Mouse (Mus musculus) bone marrow, adult 2 months (tissue): Measurements from ENCODE around the gene Cadm2. TPM values are rescaled to one million over a fixed set of nuclear protein-coding genes. Genes with fewer than 3 reads are reported as not detected.

Experiments used
- H3K27ac ChIP-seq: fragments of 200-500 bp; 2 replicates; pipeline ENCODE4 v1.5.1; 2012; ENCODE audit warnings: low read depth, mild to moderate bottlenecking, control low read depth, inconsistent platforms, low read length; ENCODE audit not compliant: control insufficient read depth, poor library complexity, insufficient read depth
- H3K4me1 ChIP-seq: fragments of 200-500 bp; 2 replicates; pipeline ENCODE4 v1.6.1; 2011; ENCODE audit warnings: low read length; ENCODE audit not compliant: control insufficient read depth, insufficient read depth
- H3K4me3 ChIP-seq: fragments of 200-500 bp; replicated peaks from 2 replicates; pipeline ENCODE3; 2011; ENCODE audit warnings: mild to moderate bottlenecking, low read depth, low read length, control low read depth; ENCODE audit not compliant: control insufficient read depth
- CTCF ChIP-seq: fragments of 200-500 bp; IDR thresholded peaks from 2 replicates; pipeline ENCODE4 v1.5.1; 2011; ENCODE audit warnings: low read length, control low read depth; ENCODE audit not compliant: control insufficient read depth, insufficient read depth
- POLR2A ChIP-seq: fragments of 200-500 bp; IDR thresholded peaks from 2 replicates; pipeline ENCODE4 v1.6.1; 2011; ENCODE audit warnings: low read depth, mild to moderate bottlenecking, control low read depth, low read length, borderline replicate concordance; ENCODE audit not compliant: control insufficient read depth
- WGBS: fragments of 180-500 bp; shearing (Covaris S2); methylation state at CpG from one replicate; pipeline ENCODE4 v1.1.7; 2018; 5-methylcytosine and 5-hydroxymethylcytosine counted together
- polyA plus RNA-seq: library from polyadenylated mRNA; stranded (reverse); fragments of >200 nt; gene quantifications from 2 replicates; pipeline ENCODE4 v1.2.4, GENCODE M21; 2011; ENCODE audit warnings: low replicate concordance; ENCODE audit not compliant: missing spikeins, insufficient read depth, insufficient read length

The Cadm2 gene
- polyA plus RNA-seq, 1 experiment, result not detected

- no peaks in the 10 kb centered on the region for H3K4me1 ChIP-seq
- 67% methylated on average over 3 of the region's 3 CpGs for WGBS
- TF ChIP-seq CTCF, result no peak
- TF ChIP-seq POLR2A, result no peak
- no peak overlapping the region for H3K4me3 ChIP-seq
- H3K27ac ChIP-seq, result no peak overlapping the region
Observed at GRCm38 (mm10) chr16:67089747-67090146, 531.0 kb downstream of the Cadm2 start.

- Histone ChIP-seq H3K4me3 (no peak overlapping the region), H3K4me1 (no peaks in the 10 kb centered on the region), H3K27ac (no peak overlapping the region)
- TF ChIP-seq POLR2A, result no peak
- no peak for TF ChIP-seq CTCF
- 69% methylated on average over 2 of the region's 2 CpGs for WGBS
Observed at GRCm38 (mm10) chr16:67079318-67079717, 541.4 kb downstream of the Cadm2 start.

DNA sequence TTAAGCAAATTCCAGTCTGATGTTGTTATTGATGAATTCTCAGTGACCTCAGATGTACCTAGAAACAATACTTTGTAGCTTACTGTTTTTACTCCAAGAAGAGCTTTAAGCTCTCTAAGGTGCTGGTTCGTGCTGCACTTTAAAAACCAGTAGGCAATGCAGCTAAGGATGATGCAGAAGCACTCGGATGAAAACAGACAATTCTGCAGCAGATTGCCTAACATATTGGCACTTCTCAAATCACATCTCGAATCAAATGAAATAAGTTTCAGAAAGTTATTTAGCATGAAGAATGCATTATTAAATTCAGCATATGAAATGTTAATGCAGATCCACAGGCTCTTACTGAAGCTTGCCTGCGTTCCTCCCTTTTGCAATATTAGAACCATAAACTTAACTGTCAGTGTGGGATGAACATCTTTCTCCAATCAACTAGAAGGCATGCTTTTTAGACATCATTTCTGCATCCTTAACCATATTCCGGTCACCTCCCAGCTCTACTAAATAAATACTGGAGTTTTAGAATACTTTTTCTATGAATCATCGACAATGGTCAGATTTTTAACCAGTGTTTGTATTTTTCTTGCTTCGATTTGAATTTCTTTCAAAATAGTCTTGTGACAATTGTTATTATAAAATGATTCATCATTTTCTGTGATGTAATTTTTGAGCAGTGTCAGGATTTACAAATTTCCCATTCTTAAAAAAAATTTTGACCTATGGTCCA lies 544.4 kb downstream of the Cadm2 start:
- Histone ChIP-seq H3K4me1 (no peaks in the 10 kb centered on the region), H3K4me3 (no peak overlapping the region), H3K27ac (no peak overlapping the region)
- TF ChIP-seq POLR2A, result no peak
- WGBS, result 71% methylated on average over 7 of the region's 7 CpGs

DNA sequence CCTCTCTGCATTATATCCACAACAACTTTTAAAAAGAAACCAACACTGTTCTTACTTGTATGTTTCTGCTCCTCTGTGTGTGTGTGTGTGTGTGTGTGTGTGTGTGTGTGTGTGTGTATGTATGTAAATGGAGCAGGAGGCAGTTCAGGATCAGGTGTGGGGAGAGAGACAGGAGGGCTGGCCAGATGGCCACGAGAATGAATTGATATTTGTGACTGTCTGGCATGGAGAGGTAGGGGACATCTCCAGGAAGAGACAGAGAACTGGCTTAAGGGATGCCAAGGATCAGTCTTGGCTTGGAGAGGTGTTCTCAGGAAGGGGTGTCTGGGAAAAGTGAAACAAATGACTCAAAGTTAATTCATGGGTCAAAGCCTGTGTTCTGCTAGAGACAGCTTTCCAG lies 552.2 kb downstream of the Cadm2 start:
- Histone ChIP-seq H3K27ac (no peak overlapping the region), H3K4me1 (no peaks in the 10 kb centered on the region), H3K4me3 (no peak overlapping the region)
- 19% methylated on average over 1 of the region's 1 CpGs for WGBS
- TF ChIP-seq POLR2A (no peak), CTCF (no peak)

- Histone ChIP-seq H3K27ac (no peak overlapping the region), H3K4me3 (no peak overlapping the region), H3K4me1 (no peaks in the 10 kb centered on the region)
- 79% methylated on average over 5 of the region's 5 CpGs for WGBS
- TF ChIP-seq POLR2A (no peak), CTCF (no peak)
Observed at GRCm38 (mm10) chr16:67030918-67031317, 589.8 kb downstream of the Cadm2 start.

DNA sequence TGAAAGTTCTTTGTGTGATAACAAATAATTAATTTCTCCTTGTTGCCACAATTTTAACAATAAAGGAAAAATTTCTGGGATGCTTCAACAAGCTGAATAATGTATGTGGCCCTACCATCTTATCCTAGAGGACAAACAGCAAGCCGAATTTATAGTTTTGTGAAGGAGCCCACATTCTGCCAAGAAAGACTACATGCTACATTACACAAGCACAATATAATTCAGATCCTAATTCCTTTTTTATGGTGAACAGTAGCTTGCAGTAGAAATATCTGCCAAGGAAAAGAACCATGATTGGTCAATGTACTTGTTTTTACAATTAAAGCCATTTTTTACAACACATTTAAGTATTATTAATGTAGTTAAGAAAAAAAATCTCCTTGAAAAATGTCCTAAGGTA lies 600.9 kb downstream of the Cadm2 start:
- no peaks in the 10 kb centered on the region for H3K4me1 ChIP-seq
- H3K4me3 ChIP-seq, result no peak overlapping the region
- no peak overlapping the region for H3K27ac ChIP-seq
- TF ChIP-seq CTCF (no peak), POLR2A (no peak)
- WGBS, result 70% methylated on average over 1 of the region's 1 CpGs

GRCm38 (mm10) chr16:67017710-67018109 lies 603.0 kb downstream of the Cadm2 start:
- TF ChIP-seq POLR2A, result no peak
- TF ChIP-seq CTCF, result no peak
- H3K4me1 ChIP-seq, result no peaks in the 10 kb centered on the region
- H3K27ac ChIP-seq, result no peak overlapping the region
- H3K4me3 ChIP-seq, result no peak overlapping the region
- WGBS, result 50% methylated on average over 2 of the region's 2 CpGs

DNA sequence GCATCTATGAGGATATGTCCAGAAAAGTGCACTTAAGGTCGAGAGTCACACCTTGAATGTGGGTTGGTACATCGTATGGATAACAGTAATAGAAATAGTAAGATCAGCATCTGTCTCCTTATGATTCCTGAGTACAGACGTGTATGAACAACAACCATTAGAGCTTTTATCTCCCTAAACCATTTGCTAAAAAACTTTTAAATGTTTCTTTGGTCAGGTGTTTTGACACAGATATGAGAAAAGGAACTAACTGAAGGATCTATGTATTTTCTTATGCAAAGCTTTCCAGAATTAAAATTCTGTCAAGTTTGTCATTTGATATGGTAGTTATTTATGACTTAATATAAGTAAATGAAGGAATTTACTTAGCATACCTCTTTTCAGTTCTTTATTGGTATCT lies 617.5 kb downstream of the Cadm2 start:
- 55% methylated on average over 3 of the region's 3 CpGs for WGBS
- H3K4me1 ChIP-seq, result no peaks in the 10 kb centered on the region
- no peak overlapping the region for H3K27ac ChIP-seq
- H3K4me3 ChIP-seq, result no peak overlapping the region
- TF ChIP-seq CTCF, result no peak
- TF ChIP-seq POLR2A, result no peak

GRCm38 (mm10) chr16:67001707-67002106 lies 619.0 kb downstream of the Cadm2 start:
- H3K4me1 ChIP-seq, result no peaks in the 10 kb centered on the region
- no peak overlapping the region for H3K27ac ChIP-seq
- TF ChIP-seq POLR2A, result no peak
- TF ChIP-seq CTCF, result no peak
- WGBS, result 56% methylated on average over 4 of the region's 4 CpGs
- H3K4me3 ChIP-seq, result no peak overlapping the region
